Mouse (Mus musculus) liver, postnatal 0 days (tissue): ENCODE results near the gene D2hgdh.

Experiments
- CTCF ChIP-seq: sonication (generic); IDR thresholded peaks from 2 replicates; pipeline ENCODE4 v1.5.1; 2016; ENCODE audit warnings: antibody characterized with exemption, low read depth
- EP300 ChIP-seq: IDR thresholded peaks from 2 replicates; pipeline ENCODE4 v1.6.1; 2016; ENCODE audit warnings: antibody characterized with exemption, low read depth, mild to moderate bottlenecking

DNA sequence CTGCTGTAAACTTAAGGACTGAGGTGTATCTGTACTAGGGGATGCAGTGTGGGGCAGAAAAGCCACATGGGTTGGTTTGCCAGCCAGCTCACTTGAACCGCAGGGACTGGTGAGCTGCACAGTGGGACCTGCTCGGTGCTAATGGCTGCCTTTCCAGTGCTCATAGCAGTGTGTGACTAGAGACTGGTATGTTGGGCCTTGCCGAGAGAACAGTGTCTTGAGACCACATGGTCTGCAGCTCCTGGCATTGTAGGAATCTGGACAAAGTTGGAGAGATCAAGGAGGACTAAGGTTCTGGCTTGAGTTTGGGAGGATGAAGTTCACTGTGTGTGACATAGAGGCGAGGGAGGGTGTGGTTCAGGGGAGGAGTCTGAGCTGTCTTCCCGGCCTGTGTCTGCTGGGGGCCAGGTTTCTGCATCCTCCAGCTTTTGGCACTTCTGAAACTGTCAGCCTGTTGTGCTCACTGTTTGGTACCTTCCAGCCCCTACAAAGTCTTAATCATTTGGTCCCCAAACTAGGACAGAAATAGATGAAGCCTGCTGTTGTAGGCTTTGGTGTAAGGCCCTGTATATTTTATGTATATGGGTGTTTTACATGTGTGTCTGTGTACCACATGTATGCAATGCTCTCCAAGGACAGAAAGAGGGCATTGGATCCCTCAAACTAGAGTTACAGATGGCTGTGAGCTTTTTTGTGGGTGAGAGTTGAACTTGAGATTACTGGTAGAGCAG is 19.3 kb upstream of the D2hgdh start:
- TF ChIP-seq CTCF (no peak), EP300 (no peak)
